Mouse (Mus musculus): ENCODE measurements around the gene Gm37240. TPM values are rescaled to one million over a fixed set of nuclear protein-coding genes. Genes with fewer than 3 reads are reported as not detected.

Gm37240 gene
- polyA plus RNA-seq, 2 experiments from 2014 or later: 2.9 to 4.3 TPM

DNA sequence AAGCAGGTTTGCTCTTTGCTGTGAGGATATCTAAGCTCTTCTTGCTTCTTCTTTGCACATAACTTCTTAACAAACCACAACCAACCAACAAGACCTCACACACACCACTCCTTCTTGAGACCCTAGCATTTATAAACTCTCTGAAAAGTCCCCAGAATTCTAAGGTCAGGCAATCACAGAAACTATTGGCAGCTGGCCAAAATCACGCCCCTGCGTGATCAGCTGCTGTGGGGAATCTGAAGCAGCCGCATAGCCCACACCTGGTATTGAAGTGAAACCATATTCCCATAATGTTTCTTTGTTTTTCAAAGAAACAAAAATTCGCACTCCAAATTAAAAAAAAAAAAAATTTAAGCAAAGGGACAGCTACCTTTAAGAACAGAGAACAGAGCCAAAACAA, 141.2 kb downstream of the Gm37240 start:
- ATAC-seq: no peak

DNA sequence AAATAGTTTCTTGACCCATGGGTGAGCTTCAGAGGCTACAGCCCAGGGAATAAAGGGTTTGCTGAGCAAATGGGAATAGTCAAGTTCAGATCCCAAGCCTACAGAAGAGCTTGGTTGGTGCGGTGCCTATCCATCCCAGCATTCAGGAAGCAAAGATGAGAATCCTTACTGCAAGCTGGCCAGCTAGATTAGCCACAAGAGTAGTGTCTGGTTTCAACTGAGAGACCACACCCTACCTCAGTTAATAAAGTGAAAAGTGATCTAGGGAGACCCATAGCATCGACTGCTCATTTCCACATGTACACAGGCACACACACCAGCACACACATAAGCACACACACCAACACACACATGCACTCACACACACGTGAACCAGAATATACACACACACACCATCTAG, 145.6 kb downstream of the Gm37240 start:
- ATAC-seq: no peak

DNA sequence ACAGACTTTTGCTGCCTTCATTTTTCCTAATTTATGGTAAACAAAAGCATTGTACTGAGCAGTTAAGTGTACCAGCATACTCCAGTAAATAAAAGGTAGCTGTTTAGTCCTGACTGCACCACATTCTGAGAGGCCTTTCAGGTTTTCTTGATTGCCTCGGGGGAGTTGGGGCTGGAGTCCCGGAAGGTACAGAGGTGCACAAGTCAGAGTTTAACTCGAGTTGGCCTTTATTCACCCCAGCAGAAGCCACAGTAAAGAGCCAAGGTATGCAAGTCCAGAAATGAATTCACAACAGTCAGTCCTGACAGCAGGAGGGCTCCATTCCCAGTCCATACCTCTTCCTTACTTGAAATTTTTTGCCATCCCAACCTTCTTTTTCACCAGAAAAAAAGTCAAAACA, 148.7 kb downstream of the Gm37240 start:
- no peak for ATAC-seq

DNA sequence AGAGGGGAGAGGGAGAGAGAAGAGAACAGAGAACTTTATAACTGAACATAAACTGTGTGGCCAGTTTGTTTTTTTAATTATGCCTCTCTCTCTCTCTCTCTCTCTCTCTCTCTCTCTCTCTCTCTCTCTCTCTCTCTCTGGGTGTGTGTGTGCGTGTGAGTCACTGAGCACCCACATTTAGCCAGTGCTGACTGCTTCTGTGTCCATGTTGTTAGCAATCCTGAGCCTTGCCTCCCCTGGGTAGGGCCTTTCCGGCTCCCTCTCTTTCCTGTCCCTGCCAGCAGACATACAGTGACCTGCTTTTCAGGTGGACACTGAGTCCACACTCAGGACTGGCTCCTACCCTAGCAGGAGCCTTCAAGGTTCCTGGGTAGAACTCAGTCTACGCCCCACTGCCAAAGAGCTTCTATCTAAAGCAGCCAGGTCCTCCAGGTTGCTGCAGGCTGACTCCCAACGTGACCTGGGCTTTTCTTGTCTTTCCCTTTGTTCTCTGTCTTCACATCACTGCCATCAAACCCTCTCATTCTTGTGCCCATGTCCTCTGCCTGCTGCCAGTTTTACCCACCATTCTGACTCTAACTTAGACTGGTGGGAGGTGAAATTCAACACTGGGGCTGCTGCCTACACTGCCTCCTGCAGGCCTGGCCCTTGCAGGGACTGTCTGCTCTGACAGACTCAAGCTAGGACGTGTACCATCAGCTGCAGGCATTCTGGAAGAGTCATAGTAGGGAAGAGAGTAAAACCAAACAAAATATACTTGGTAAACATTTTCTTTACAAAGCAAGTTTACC, 153.2 kb downstream of the Gm37240 start:
- ATAC-seq: no peak

DNA sequence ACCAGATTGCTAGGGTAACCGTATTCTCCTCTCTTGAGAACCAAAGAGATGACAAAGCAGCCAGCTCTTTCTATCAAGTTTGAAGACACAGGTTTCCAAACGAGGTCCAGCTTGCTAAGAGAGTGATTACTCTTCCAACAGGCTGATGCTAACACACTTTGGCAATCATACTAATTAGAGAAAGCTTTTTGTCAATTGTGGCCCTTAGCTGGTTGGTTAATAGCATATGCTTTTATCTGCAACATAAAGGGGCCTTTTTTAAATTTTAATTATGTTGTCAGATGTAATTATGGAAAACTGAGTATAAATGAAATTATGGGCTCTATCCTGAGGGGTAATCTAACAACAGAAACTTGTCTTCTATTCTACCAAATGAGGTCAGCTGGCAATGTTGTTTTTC, 160.1 kb downstream of the Gm37240 start:
- ATAC-seq: no peak

DNA sequence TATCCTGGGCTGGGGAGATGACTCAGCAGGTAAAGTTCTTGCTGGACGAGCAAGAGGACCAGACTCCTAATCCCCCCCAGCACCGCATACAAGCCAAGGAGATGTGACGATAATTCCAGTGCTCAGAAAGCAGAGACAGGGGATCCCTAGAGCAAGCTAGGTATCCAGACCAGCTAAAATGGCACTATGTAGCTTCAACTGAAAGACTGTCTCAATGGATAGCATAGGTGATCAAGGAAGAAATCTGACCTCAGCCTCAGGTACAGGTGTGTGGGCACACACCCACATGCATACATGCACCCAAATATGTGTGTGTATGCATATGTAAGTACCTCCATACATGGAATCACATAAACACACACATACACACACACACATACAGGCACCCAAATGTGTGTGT, 161.3 kb downstream of the Gm37240 start:
- ATAC-seq: no peak

DNA sequence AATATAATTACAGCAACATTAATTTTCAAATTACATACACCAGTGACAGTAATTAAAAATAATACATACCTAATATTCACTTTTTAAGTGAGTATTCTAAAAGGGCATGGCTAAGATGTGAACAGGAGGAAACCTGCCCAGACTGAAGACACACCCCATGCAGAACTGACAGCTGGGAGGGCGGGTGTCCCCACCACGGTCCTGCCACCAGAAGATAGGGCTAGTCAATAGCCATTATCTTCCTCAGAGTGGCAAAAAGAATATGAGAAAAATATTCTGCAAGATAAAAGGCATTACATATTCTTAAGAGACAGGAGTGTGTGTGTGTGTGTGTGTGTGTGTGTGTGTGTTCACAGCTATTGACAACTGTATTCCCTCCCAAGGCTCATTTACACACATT, 162.2 kb downstream of the Gm37240 start:
- no peak for ATAC-seq

DNA sequence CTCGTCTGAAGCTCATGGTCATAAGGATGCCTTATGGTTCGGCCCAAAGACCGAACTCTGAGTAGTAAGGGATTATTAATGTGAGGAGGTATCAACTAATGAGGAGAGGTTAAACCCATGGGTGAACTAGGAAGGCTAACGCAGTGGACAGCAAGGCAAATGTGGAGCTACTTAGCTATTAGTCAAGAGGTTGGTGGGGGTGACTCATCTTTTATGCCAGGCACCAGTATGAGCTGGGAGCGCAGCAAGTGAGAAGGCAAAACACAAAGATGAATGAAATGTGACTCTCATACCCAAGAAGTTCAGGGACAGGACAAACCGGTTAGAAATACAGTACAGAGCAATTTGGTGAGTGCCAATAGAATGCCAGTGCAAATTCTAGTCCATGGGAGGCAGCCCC, 164.7 kb downstream of the Gm37240 start:
- no peak for ATAC-seq

DNA sequence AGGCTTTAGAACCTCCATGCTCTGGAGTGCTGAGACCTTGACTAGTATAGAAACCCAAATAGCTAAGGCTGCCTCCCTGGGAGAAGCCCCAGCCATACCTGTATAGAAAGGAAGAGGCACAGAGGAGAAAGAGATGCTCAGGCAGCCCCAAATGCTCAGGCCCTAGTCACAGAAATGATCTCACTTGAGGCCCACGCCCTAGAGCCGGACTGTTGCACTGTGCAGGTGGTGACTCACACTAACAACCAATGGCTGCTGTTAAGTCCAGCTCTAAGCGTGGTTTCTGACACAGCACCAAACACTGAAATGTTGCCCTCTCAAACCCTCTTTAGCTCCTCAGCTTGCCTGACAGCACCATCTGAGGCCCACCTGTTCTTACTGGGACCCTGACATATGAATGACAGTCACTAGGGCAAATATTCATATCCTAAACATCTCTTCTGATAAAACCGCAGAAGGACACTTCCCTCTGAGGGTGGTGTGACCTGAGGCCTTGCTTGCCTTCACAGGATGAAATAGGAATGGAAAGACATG, 171.5 kb downstream of the Gm37240 start:
- ATAC-seq: no peak

DNA sequence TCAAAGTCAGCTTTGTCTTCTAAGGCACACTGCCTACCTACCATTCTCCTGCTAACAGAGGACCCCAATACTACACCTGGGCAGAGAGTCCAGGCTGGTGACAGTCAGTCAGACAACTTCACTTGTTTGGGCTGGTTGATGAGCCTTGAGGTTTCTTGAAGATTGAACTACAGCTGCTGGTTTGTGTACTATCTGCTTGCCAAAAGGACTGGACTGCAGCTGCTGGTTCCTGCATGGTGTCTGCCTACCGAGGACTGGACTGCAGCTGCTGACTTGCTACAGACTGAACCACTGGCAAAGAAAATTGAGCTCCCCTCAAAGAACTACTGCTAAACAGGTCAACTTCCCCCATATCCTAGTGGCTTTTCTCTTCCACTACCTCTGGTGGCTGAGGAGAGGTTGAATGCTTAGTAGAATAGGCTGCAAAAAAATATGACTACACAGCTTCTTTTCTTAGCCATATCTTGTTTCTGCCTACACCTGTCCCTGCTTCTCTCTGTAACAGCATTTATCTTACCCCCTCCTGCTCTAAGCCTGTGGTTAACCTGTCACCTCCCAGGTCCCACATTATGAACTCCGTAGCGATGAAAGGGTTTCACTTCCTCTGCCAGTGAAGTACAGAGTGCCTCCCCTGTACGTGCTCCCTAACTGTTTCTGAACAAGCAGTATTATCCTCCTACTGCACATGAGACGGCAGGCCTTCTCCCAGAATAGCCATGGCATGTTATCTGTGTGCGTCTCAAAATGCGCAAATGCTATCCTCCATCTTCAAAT, 173.2 kb downstream of the Gm37240 start:
- ATAC-seq: no peak

DNA sequence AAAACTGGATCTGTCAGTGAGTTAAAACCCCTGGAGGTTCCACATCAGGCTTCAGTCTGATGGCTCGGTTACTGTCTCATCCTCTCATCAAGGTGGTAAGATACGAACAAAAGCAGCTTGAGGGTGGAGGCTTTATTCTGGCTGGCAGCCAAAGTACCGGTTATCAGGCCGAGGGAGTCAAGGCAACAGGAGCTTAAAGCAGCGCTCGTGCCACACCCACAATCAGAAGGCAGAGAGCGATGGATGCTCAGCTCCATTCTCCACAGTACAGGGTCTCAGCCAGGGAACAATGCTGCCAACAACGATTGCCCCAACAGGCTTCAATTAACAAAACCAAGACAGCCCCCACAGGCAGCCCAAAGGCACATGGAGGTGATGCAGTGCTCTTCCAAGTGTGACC, 176.6 kb downstream of the Gm37240 start:
- ATAC-seq: no peak

DNA sequence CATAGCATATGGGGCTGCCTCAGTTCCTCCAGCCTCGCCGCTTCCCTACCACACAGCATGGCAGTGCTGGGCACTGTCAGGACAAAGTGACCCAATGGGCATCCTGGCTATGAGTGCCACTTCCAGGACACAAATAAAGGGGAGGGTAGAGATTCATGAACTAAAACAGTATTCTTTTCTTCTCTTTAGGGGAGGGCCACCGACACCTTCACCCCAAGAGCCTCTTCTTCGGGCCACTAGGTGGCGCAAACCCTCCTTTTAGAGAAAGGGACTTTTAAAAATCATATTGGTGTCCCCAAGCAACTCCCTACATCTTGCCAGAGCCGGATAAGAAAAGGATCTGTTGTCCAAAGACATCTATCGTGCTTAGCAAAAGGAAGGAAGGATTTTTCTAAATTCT, 179.9 kb downstream of the Gm37240 start:
- ATAC-seq: no peak

DNA sequence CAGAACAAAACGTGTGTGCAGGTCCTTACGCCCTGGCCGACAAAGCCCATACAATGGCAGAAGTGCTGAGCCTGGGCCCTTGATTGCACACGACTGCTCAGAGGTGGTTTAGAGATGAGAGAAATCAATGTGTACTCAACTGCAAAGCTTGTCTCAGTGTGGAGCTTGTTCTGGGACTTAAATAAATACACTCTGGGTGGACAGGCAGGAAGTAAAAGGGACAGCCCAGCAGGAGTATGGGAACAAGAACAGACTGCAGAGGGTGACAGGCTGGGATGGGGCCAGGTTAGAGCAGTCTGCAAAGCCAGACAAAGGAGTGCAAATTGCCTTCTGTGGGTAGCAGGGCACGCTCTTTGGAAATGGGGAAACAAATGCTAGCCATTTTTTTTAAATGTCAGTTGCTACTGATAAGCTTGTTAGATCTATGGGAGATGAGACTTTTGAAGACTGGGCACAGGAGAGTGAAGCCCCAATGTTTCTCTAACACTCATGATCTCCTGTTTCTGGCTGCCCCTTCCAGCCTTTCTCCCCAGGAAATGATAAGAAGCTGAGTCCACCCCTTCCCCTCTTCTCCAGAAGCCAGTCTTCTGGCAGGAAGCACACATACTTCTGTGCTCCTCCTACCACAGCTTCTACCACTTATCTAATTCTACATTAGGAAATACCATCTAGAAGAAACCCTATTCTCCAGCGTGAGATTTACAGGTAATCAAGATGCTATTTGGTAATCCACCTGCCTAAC, 184.0 kb downstream of the Gm37240 start:
- ATAC-seq: no peak

DNA sequence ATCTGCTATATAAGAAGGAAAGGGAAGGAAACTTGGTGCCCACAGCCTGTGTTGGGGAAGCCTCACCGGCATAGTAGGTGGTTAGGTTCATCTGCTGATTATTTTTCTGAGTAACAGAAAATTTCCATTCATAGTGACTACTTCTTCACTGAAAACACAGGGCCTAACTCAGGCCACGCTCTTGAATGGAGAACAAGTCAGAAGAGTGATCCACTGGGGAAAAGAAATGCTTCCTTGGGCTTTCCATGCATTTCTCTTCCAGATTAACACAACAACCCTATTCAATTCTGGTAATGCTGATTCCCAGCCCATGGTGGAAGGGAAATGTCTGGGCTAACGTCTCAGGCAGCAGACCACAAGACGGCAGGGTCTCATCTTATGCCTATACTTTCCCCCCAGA, 188.8 kb downstream of the Gm37240 start:
- no peak for ATAC-seq

DNA sequence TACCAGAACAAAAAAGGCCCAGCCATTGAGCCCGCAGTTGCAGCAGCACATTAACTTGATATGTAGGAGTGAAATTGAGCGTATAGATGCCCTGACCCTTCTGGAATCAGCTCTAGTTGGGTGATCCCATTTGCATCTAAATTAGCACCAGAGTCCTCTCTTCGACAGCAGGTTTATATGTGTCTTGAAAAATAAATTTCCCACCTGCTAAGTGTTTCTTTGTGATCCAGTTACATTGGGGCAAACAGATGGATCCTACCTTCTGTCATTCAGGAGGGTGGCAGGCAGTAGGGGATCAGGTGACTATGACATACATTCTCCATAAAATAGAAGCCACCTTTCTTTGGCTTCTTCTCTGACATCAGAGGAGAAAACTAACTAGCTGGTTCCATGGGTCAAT, 192.3 kb downstream of the Gm37240 start:
- no peak for ATAC-seq

DNA sequence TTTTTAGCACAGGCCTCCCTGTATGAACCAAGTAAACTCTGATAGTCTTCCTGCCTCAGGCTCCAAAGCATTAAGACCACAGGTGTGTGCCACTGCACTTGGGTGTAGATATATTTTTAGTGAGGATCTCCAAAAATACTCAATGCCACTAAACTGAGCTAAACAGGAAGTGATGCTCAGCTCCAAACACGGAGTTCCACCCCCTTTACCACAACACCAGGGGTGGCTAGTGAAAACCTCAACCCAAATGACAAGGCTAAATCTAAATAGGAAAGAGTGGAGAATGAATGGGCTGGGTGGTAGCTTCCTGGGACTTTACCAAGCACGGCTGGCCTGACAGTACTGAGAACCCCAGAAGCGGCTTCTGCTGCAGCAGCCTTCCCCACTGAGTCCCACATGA, 194.3 kb downstream of the Gm37240 start:
- no peak for ATAC-seq

DNA sequence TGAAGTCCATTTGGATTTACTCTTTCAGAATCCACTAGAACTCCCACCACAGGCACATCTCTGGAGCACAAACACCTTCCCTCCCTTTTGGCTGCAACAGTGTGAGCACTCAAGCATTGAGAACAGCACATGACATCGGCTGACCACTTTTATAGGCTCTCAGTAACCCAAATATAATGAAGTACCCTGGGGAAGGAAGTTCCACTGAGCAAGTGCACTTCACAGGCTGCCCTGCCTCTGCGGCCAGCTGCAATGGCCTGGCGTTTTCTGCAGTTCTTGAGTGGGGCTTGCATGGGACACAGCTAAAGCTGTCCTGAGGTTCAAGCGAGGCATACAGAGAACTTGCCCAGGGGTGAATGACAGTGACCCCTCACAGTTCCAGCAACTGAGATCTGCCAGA, 196.2 kb downstream of the Gm37240 start:
- no peak for ATAC-seq

DNA sequence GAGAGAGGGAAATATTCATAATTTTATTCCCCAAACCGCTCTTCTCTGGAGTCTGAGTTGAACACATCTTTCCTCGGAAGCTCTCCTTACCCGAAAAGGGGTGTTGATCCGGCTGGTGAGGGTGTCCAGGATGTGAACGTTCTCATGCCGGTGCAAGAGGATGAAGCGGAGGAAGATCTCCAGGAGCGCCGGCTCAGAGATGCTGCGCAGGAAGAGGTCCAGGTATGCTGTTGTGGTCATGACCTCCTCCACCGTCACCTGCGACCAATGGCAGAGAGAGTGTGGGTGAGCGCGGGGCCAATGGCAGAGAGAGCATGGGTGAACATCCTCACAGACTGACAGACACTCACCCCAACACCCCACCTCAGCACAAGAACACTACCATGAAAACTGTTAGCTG, 199.0 kb downstream of the Gm37240 start:
- ATAC-seq: no peak

DNA sequence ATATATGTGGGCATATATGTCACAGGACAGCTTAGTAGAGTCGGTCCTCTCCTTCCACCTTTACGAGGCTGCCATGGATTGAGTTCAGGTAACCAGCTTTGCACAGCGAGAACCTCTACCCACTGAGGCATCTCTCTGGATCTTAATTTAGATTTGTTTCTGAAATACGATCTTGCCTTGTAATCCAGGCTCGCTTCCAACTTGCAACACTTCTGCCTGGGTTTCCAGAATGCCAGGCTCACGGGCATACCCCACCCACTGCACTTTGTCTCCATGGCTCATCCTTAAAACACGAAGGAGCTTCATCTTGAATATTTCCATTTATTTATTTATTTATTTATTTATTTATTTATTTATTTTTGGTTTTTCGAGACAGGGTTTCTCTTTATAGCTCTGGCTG, 202.0 kb downstream of the Gm37240 start:
- ATAC-seq: no peak

DNA sequence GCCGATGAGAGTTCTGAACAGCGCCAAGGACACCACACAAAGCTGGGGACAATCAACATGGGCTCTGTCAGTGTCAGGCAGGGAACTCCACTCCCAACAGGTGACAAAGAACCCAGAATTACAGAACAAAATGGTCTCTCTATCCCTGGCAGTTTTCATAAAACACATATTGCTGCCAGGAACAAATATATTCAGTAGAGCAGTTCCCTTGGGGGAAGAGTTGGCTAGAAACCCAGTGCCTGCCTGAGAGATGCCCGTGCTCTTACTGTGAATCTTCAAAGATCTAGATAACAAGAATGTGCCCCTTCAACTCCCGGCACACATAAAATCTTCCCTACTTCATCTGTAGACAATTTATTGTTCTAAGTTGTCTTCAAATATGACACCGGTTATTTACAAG, 203.7 kb downstream of the Gm37240 start:
- no peak for ATAC-seq

DNA sequence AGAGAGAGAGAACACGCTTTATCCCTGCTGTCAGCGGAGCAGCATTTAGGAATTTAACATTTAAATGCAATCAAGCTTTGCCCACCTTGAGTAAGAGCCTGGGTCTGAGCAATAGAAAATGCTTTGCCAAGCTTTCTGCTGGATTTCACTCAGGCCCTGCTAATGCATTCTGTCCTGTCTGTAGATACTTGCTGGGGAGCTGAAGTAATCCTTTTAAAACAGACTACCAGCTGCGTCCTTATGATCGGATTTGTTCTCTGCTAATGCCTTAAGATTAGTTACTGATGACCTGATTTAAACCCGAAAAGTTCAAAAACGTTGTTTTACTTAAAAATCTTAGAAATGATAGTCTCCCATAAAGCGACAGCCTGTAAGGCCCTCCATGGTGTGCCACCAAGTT, 206.2 kb downstream of the Gm37240 start:
- ATAC-seq: no peak

DNA sequence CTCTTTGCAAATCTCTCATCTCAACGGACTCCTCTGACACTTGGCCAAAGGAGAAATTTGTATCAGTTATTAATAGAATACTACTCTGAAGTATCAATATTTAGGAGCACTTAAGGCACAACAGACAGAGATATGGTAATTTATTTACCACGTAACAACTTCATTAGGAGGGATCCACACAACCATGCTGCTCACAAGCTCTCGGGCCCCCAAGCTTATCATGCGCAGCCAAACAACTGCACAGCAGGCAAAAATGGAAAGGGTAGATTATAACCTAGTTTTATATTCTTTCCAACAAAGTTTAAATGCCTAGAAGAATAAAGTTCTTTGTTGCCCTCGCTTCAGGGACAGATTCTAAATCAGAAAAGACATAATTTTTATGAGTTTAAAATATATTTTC, 207.4 kb downstream of the Gm37240 start:
- no peak for ATAC-seq

DNA sequence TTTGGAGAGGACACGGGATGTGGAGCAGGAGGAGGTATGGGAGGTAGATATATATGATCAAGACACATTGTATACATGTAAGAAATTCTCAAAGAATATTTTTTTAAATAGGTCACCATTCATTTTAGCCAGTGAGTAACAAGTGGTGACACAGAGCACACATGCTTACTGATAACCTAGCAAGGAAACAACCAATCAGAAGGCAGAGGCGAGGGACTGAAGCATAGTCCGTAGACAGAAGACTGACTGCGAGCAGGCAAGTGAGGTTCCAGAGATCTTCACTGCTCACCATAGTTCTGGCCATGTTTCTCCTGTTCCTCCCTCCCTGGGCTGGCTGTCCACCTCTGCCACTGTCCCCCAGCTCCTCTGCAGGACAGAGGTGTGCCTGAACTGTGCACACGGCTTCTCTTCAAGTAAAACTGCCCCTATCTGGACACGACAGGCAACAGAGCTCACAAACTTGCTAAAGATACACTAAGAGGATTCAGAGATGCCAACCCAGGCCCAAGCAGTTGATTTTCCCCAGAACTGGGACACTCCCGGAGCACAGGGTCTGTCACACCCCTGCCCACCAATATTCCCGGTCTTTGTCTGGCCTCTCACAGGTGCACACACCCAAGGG, 207.9 kb downstream of the Gm37240 start:
- no peak for ATAC-seq

Measured in activated CD4-positive, CD25-positive, alpha-beta regulatory T cell, adult 4 months (primary cell).